Comparison of ENCODE assay signal across 9 mouse cellular contexts in the genomic region with DNA sequence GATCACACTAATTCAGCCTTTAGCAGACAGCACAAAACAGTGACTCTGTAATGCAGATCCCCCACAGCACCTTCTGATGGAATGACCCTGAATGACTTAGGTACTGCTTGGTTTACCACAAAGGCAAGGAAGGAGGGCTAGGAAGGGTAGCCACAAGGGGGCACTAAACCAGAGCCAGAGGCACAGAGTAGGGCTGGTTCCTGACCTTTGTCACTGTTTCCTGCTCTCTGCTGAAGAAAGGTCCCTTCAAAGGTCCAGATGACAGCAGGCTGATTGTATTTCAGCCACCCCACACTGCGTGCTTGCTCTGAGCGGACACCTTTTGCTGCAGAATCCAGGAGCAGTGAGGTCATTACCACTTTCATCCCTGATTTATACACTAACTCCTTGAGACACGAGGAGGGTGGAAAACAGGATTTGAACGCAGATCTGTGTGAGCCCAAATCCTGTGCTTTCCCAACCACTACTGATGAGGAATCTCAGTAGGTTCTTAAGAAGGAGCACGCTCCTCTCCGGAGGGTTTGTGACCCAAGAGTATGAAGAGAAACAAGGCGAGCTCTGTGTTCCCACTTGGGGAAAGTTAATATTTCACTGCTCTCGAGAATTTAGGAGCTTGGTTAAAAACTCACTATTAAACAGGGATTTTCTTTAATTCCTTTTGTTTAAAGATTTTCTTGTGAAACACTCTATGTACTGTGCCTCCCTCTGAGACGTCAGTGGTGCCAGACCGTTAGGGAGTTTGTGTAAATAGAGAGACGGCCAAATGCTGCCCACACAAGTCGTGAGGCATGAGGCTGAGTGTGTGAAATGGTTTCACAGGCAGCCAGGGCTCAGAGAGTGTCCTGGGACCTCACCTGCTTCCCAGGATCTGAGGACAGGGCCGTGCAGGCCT.
DNase-seq lines count a peak whose midpoint lies in the region; ATAC-seq lines count a peak whose summit lies in the region.
"Had no signal": no experiment of that assay in that cellular context is flagged by ENCODE, and none has a peak within 500 bp of the region (broad histone marks: within the 10 kb centered on the region; RNA-seq: fewer than 3 reads in every experiment).

No protein-coding gene starts in this region.

- peak; percentile 38 to 85 for DNase-seq in adrenal gland, adult (ENCODE audit: inconsistent age in 2 of 2, low spot score in 1 of 2)
- DNase-seq in adrenal gland, postnatal 4 days (ENCODE audit: low spot score in 2 of 2), result no peak
- DNase-seq in right cerebral cortex, postnatal 4 days, result peak; percentile 11
- DNase-seq in right cerebral cortex, postnatal 36 days (ENCODE audit: low spot score in 2 of 2), result no peak
- peak; percentile 37 to 47 for DNase-seq in heart, postnatal 36 days
- DNase-seq in retina, postnatal 1 day, result peak; percentile 56
- DNase-seq in urinary bladder, postnatal 36 days (ENCODE audit: low spot score in 2 of 2), result no peak

- H3K4me1 ChIP-seq in limb, embryonic 15.5 days, result peaks cover 8% of the 10 kb centered on the region
- H3K4me1 ChIP-seq: hindbrain, embryonic 15.5 days had no signal

- no peaks in the 10 kb centered on the region for H3K36me3 ChIP-seq in limb, embryonic 15.5 days
- H3K36me3 ChIP-seq: hindbrain, embryonic 15.5 days had no signal

- no peak overlapping the region for H3K4me3 ChIP-seq in limb, embryonic 15.5 days
- H3K4me3 ChIP-seq: hindbrain, embryonic 15.5 days had no signal

- peaks cover 4% of the 10 kb centered on the region; the same call in 1 of the 2 replicates for H3K27me3 ChIP-seq in limb, embryonic 15.5 days
- H3K27me3 ChIP-seq: hindbrain, embryonic 15.5 days had no signal

- no peaks in the 10 kb centered on the region for H3K9me3 ChIP-seq in limb, embryonic 15.5 days
- H3K9me3 ChIP-seq: hindbrain, embryonic 15.5 days had no signal

- H3K27ac ChIP-seq in limb, embryonic 15.5 days, result no peak overlapping the region
- H3K27ac ChIP-seq: hindbrain, embryonic 15.5 days had no signal

- H3K4me2 ChIP-seq in limb, embryonic 15.5 days, result no peak overlapping the region
- H3K4me2 ChIP-seq: hindbrain, embryonic 15.5 days had no signal

- 50% methylated on average over 13 of the region's 13 CpGs for WGBS in limb, embryonic 15.5 days

- H3K9ac ChIP-seq in limb, embryonic 15.5 days, result no peak overlapping the region
- H3K9ac ChIP-seq: hindbrain, embryonic 15.5 days had no signal

- intact Hi-C loops in heart, postnatal 36 days (cut with DNase I), result loop anchor here (5.0 to 10.0 kb wide), 3 partner anchors 117 to 320 kb away; a partner anchor contains a TSS

- 0 out of 2 replicates have a peak, but pooled peaks have one; percentile 52 for ATAC-seq in limb, embryonic 15.5 days (ENCODE audit: insufficient number of reproducible peaks, low FRiP score, low TSS enrichment, low read depth)

Comparison
In these comparisons a context has a peak if more than half of its experiments do, and no peak if none do; other contexts are left out.
1. DNase-seq: peak in adrenal gland, adult (2 of 2), right cerebral cortex, postnatal 4 days (single experiment), heart, postnatal 36 days (2 of 2) and retina, postnatal 1 day (single experiment); none in adrenal gland, postnatal 4 days (0 of 2), right cerebral cortex, postnatal 36 days (0 of 2) and urinary bladder, postnatal 36 days (0 of 2).